Mouse (Mus musculus): ENCODE measurements around the gene Nfia.

GRCm38 (mm10) chr4:97869451-97869850, 96.9 kb downstream of the Nfia start:
- TF ChIP-seq POLR2A (IDR thresholded peaks at IDR 0.05; ENCODE audit: borderline replicate concordance, insufficient read depth, low read length), result no peak
- no peak for TF ChIP-seq CTCF (IDR thresholded peaks at IDR 0.05; ENCODE audit: borderline replicate concordance, insufficient read depth, low read depth, low read length)
